Mouse (Mus musculus) retina, postnatal 7 days (tissue): ENCODE data around the gene Med11.
A peak's percentile ranks its signal among the peaks of the same experiment; 100 is the strongest.
"Not testable (repeated sequence)": the region's sequence is repeated elsewhere in the genome, so short reads cannot be mapped to it uniquely, and the experiment has no call there.

Experiments
- DNase-seq: peaks from one replicate; pipeline ENCODE4 v3.0.0-alpha.2; 2012; ENCODE audit warnings: low read depth, low spot score

The Med11 gene

DNA sequence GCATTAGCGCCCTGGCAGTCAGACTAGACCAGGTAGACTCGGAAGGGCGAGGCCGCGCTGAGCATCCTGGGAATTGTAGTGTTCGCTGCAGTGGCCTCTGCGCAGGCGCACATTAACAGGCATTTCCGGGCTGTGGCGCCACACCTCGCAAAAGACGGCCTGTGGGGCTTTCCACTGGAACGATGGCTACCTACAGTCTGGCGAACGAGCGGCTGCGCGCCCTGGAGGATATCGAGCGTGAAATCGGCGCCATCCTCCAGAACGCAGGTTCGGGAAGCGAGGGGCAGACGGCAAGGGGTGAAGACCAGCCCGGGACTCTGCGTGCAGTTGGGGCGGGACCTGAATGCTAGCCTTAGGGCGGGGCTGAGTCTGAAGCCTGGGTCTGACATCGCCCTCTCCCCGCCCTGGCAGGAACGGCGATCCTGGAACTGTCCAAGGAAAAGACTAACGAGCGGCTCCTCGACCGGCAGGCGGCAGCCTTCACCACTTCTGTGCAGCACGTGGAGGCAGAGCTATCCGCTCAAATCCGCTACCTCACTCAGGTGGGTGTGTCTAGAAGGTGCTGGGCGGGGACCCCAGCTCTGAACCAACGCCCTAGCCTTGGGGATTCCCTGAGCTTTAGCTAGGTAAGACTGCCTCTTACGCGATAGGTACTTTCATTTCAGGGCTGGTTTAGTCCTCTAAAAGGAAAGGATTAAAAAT lies at the start of gene Med11:
Gene Med11, plus strand, starts transcription at position 123 of the 702 bp plus-strand sequence.
- DNase-seq: peak; percentile 92

DNA sequence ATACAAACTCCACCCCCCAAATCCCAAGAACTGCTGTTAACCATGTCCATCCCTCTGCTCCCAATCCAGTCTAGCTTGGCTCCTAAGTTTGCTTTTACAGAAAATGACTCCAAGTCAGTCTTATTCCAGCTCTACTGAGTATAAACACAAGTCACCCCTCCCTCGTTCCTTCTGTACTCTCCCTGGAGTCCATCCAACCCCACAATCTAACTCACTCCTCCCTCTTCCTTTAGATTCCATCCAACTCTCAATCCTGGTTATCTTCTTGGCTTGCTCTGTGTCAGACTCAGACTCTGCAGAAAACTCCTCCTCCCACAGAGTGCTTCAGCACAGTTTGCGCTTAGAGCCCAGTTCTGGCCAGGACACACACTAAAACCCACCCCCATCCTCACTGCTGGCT lies 48.1 kb upstream of the Med11 start:
- DNase-seq: no peak

DNA sequence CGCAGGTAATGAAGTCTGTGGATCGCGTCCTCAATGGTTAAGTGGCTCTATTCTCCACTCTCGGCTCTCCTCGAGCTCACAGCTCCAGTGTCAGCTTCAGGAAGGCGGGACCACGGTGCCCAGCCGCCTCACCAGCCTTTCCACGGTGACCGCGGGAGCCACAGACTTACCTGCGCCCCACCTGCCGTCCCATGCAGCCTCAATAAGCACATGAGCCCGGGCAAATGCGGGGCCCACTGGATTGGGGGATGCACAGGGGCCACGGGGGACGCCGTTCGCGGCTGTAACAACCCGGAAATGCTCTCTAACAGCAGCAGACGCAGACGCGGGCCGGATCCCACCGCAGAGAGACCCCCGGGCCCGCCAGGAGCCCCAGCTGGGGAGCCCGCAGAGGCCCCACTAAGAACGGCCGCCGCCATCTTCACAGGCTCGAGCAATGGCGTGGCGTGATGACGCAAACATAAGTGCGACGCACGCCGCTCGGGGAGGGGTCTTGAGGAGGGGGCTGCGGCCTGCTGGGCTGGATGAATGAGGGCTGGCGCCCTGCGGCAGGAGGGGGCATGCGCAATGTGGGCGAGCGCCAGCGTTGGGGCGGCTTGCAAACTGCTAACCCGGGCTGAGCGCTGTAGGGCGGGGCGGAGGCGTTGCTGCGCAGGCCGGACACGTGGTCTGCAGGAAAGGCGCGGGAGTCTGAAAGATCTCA lies 42.0 kb upstream of the Med11 start, which contains the start of gene Pelp1:
Gene Pelp1, minus strand, starts transcription at position 438 of the 703 bp plus-strand sequence.
- peak; percentile 87 for DNase-seq

DNA sequence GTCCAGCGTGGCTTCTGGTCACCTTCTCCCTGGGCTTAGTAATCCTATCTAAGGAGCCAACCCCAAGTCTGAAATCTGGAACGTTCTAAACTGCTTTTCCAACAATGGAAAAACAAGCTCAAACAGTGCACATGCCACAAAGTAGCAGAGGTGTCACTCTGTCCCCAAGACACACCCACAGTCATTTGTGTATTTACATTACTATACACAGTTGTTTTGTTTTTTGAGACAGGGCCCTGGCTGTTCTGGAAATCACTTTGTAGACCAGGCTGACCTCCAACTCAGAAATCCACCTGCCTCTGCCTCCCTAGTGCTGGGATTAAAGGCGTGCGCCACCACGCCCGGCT lies 41.4 kb upstream of the Med11 start:
- DNase-seq: no peak

DNA sequence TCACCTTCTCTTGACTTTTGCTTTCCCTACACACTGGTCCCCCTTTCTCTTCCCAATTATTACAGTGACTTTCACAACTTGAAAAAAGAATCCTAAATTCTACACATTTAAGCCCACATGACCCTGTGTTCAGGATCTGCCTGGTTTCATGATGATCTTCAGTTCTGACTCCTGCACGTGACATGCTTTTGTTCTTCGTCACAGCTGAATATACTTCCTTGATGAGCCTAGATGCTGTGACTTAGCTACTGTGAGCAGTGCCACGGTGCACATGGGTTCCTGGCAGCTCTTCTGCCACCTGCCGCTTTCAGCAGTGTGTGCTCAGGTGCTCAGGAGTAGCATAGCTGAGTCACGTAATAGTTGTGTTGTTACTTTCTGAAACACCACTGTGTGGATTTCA lies 39.1 kb upstream of the Med11 start:
- no peak for DNase-seq

DNA sequence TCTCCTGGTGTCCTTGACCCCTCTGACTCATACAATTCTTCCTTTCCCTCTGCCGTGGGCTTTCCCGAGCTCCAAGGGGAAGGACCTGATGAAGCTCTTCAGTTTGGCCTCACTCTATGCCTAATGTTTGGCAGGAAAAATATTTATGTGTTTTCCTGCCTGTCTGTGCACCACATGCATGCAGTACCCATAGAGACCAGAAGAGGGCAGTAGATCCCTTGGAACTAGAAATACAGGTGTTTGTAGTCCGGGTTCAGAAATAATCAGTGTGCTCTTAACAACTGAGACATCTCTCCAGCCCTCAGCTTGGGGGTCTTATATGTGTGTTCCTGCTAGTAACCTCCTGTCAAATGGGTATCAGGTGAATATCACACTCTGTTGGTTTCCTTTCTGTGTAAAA lies 37.8 kb upstream of the Med11 start:
- peak; percentile 62 for DNase-seq

DNA sequence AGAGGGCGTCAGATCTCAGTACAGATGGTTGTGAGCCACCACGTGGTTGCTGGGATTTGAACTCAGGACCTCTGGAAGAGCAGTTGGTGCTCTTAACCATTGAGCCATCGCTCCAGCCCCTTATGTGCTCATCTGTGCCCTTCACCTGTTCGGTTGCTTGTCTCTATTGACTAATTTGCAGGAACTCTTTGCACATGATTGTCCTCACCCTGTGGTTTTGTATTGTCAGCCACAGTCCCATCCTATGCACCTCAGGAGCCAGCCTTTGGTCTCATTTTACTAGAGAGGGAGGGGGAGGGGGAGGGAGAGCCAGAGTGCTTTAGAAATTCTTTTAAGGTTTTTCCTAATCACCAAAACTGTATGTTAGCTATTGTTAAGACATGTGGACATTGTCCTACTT lies 33.5 kb upstream of the Med11 start:
- DNase-seq: no peak

DNA sequence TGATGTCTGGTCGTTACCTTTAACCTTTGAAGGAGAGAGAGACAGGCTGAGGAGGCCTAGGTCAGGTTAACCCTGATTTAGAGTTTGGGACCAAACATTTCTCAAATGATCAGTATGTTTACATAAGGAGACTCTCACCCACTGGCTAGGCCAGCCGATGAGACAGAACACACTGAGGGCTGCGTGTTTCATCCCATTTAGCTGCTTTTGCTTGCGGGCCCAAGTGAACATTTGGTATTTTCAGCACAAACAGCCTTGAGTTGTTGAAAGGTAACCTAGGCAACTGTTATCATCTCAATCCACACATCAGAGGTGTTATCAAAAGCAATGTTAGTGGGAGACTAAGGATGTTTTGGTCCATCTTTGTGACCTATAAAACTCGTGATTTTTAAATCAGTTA lies 32.2 kb upstream of the Med11 start:
- no peak for DNase-seq

DNA sequence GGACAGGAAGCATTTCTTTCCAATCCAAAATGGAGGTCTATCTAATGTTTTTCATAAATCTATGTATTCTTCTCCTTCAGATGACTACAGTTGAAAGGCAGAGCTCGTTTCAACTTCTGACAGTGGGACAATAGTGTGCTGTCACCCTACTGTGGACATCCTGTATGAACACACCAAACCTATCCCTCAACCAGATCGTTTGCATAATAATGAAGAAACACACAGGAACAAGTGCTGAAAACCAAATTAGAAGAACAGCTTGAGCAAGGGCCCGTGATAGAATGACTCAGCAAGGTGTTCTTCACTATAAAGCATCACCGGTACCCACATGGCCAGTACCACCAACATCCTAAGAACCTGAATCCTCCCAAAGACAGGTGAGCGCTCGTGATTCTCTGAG lies 25.1 kb upstream of the Med11 start:
- not testable (repeated sequence) for DNase-seq

DNA sequence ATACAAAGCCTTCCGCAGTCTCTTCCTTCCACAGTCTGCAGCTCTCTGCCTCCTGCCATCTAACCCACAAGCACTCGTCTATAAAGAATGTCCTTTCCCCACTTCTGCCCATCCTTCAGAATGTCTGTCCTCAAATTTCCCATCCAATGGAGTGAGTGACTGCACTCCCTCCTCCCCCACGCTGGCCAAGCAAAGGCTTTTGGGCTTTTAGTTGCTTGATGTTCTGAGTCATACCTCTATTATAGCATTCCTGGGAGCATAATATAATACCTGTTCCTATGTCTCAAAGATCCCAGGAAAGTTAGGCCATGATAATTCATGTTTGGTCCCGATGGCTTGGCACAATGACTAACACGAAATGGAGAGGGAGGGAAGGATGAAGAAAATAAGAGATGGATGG lies 20.1 kb upstream of the Med11 start:
- DNase-seq: no peak

DNA sequence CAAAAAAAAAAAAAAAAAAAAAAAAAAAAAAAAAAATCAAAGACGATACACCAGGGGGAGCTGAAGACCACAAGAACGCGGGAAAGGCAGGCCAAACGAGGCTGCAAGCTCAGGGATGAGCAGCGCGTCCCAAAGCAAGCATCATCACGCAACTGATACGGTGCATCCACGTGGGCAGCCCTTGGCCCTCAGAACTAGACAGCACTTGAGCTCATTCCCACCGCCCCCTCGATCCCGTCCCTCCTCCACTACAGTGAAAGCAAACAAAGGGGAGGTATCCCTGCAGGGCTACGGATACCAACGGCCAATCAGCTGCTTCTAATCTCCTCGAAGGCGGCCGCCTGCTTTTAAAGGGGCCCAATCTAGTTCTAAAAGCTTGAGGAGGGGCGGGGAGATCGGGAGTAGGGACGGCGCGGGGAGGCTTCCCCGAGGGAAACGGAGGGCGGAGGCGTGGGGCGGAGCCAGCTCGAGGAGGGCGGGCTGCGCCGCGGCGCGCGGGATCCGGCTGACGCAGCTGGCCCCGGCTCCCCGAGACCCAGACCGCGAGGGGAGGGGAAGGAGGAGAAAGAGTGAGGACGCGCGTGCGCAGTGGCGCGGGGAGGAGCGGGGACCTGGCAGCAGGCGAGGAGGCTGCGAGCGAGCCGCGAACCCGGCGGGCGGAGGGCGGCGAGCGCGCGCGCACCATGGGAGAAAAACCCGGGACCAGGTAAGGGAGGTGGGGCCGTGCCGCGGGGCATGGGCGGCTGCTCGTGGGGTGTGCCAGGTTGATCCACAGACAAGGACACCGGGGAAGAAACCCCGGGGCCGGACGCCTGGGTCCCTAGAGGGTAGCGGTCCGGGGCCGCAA lies 19.4 kb upstream of the Med11 start, which contains the start of gene Arrb2:
Gene Arrb2, plus strand, starts transcription at position 588 of the 847 bp plus-strand sequence.
- DNase-seq: peak; percentile 95

DNA sequence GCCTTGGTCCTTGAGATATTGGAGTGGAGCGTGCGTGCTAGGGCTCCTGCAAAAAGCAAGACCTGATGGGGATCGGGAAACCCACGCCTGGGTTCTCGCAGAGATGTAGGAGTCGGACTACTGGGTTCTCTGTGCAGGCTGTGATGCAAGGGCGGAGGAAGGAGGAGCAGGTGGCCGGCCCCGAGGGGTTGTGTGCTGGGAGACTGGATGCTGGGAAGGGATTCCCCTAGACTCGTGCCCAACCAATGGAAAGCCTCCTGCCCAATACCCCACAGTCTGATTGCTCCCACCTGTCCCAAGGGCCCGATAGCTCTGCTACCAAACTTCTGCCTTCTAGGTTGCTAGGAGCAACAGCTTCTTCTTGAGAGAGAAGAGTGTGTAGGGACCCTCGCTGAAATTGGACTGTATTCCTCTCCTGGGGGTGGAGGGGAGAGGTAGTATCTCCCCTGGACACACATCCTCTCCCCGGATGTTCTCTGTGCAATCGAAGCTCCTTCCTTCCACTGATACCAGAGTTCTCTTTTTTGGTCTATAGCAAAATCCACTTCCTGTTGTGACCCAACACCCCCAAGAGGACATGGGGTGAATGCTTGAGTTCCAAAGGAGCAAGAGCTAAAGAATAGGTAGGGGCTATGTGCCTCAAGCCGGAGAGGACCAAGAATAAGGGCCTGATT lies 18.7 kb upstream of the Med11 start:
- no peak for DNase-seq

DNA sequence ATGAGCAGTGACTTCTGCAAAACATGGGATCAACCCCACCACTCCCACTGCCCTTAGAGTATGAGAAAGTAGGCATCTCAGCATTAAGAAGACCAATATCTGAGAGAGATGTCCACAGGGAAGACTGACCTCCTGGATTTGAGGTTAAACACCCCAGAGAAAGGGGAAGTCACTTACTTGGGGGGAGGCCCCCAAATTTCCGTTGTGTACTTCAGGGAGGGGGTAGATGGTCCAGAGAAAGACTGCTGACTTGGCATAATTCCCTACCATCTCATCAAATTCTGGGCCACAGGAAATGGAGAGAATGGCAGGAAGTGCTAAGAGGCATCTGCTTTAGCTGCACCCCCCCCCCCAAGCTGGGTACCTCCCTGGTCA lies 18.2 kb upstream of the Med11 start:
- DNase-seq: no peak

DNA sequence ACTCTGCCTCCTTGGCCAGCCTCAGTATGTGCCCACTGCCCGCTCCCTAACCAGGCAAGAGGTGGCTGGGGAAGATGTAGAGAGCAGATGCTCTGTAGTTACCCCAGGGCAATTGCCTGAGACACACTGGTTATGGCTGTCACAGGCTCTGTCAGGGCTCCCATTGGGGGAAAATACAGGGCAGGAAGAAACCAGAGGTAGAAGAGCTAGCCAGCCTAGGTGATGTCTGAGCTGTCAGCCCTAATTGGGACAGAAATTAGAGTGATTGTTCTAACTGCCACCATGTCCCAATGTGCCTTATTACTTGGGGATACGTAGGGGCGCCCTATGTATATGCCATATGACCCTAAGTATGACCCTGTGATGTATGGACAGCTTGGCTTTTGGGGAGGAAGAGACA lies 17.8 kb upstream of the Med11 start:
- DNase-seq: no peak

DNA sequence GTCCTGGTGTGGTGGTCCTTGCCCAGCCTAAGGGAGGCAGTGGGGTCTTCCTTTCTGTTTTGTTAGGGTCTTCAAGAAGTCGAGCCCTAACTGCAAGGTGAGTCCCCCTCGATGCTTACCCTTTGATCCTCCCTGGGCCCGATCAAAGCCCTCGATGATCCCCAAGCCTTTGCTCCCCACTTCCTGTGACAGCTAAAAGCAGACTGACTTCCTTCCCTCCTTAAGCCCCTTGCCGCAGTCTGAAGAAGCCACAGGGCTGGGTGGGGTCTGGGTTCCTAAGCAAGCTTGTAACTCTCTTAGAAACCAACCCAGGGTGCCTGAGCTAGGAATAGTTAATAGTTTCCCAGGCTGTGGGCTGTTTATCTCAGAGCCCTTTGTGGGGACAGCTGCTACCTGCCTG lies 16.2 kb upstream of the Med11 start:
- no peak for DNase-seq

DNA sequence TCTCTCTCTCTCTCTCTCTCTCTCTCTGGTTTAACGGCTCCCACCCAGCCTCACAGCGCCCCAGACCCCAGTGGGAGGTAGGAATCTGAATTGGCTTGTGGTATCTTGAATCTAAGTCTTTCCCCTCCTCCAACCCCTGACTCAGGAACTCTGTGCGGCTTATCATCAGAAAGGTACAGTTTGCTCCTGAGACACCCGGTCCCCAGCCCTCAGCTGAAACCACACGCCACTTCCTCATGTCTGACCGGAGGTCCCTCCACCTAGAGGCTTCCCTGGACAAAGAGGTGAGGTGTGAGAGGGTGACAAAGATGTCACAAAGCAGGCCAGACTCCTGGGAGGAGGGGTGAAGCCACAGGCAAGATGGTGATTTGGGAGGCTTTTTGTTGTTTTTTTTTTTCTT lies 14.3 kb upstream of the Med11 start:
- DNase-seq: no peak

DNA sequence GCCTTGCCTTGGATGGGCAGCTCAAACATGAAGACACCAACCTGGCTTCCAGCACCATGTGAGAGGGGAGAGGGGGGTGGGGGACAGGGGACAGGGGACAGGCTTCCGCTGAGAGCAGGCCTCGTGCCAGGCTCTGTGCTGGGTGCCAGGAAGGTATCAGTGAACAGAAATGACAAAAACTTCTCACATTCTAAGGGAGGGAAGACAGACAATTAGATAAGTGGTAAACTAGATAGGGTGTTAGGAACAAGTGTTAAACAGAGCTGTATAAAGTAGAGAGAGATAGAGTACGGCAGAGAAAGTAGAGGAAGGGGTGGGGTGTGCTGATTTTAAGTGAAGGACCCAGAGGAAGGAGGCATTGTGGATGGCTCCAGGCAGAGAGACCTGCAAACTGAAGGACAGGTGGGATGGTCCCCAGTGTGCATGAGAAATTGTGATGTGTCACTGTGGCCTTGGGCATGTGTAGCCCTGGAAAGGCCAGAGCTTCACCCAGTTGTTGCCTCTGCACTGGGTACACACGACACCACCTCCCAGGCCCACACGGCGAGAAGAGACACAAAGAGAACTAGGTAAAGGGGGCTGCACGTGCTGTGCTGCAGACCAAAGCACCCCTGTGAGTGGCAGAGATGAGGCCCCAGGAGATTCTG lies 12.9 kb upstream of the Med11 start:
- no peak for DNase-seq

DNA sequence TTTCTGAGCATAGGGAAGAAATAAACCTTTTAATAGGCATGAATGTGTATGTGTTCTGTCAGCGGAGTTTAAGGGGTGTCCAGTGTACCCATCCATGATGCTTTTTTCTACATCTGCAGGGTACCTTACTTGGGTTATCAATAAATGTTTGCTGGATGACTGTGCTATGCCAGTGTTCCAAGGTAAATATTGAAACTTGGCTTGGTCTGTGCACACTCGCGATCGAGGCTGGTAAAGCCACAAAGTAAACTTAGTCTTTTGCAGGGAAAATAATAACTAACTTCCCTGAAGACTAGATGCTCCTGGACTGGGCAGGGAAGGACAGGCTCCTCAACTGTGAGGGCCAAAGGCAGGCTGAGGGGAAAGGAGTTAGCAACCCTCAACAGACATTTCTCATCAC lies 11.1 kb upstream of the Med11 start:
- DNase-seq: no peak

DNA sequence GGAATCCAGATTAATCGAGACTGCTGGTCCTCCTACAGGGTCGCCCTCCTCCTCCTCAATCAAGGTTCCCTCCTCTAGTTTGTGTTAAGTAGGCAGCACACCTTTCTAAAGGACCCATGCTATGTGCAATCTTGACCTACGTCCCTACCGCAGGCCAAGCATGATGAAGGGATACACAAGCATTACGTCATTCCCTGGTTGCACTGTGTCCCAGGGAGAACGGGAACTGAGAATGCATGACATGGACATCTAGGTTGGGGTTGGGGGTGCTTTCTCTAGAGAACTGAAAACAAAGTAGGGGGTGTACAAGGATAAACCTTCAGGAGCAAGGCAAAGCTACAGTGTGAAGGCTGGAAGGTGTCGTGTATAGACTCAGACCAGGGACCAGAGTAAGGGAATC lies 9.8 kb upstream of the Med11 start:
- no peak for DNase-seq

DNA sequence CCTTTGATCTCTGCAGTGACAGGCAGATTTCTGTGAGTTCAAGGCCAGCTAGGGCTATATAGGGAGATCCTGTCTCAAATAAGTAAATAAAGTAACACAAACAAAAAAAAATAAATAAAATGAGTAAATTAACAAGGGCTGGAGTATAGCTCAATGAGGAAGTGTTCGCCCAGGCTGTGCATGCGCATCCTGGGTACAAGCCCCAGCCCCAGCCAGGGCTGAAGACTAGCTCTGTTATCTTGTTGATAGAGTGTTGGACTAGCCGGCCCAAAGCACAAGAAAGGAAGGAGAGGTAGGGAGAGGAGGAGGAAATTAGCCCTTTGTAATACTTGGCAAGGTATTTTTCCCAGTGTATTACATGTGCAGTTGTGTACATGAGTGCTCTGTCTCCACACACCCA lies 7.8 kb upstream of the Med11 start:
- DNase-seq: no peak

DNA sequence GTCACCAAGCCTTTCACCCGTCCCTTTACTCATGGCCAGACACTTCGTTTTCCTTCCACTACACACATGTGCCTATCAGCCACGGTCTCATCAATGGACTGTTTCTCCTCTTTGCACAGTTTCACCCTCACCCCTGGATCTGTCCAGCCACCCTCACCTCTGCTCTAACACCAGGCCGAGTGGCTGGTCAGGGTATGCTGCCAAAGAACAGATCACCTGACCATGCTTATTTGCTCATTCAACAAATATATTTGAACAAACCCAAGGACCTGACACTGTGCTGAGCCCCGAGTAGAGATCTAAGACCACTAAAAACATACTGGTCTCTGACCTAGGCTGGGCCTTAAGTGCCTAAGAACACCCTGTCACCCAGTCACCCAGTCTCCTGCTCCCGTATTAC lies 7.1 kb upstream of the Med11 start:
- DNase-seq: no peak

DNA sequence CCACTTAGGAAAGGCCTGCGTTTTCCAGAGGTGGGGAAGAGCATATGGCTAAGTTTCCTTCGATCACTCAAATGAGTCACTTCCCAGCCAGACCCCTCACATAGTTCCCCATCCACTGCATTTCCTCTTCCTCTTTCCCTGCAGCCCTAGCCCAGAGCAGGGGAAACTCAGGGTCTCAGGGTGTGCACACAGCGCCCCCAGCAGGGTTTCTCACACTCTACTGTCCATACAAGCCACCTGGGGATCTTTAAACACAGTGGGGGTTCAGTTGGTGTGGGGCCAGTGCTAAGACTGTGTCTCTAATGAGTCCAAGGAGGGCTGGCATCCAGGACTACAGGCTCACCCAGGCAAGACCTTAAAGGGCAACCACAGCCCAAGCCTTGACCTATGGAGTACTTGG lies 5.0 kb upstream of the Med11 start:
- no peak for DNase-seq
